Mouse (Mus musculus): Measurements from ENCODE around the gene Rgl2. TPM values are rescaled to one million over a fixed set of nuclear protein-coding genes. Genes with fewer than 3 reads are reported as not detected.

The Rgl2 gene
- polyA plus RNA-seq, 1 experiment from 2014 or later = 22.2 TPM

- WGBS = 85% methylated on average over 16 of the region's 16 CpGs
- TF ChIP-seq CTCF (IDR thresholded peaks at IDR 0.05; ENCODE audit: low read depth) = no peak
Measured at GRCm38 (mm10) chr17:33965846-33966550, 36.7 kb downstream of the Rgl2 start.

GRCm38 (mm10) chr17:33968489-33968888 is 39.1 kb downstream of the Rgl2 start:
- peak; percentile 83 for DNase-seq (ENCODE audit: low spot score)
- Histone ChIP-seq H3K36me3 (ENCODE audit: insufficient read depth, low read length) (peaks cover 9% of the 10 kb centered on the region; the same call in 1 of the 2 replicates), H3K4me1 (replicated peaks; ENCODE audit: insufficient read depth, low read length) (no peaks in the 10 kb centered on the region), H3K4me3 (replicated peaks; ENCODE audit: low read depth, low read length) (no peak overlapping the region), H3K27me3 (ENCODE audit: insufficient read depth, low read length) (no peaks in the 10 kb centered on the region), H3K4me2 (ENCODE audit: low read length) (no peak overlapping the region), H3K9me3 (replicated peaks; ENCODE audit: low read length) (no peaks in the 10 kb centered on the region), H3K27ac (no peak overlapping the region), H3K9ac (ENCODE audit: low read depth, low read length) (no peak overlapping the region)
- WGBS = 3% methylated on average over 9 of the region's 9 CpGs
- peak; percentile 56 for ATAC-seq (replicated peaks; ENCODE audit: low FRiP score, low read depth)
- TF ChIP-seq CTCF (IDR thresholded peaks at IDR 0.05; ENCODE audit: low read depth) = peak; percentile 93

More at GRCm38 (mm10) chr17:33965846-33966550, 36.7 kb downstream of the Rgl2 start:
- no peaks in the 10 kb centered on the region for H3K9me3 ChIP-seq (replicated peaks; ENCODE audit: low read length)
- H3K9ac ChIP-seq (ENCODE audit: low read depth, low read length) = no peak overlapping the region
- H3K4me2 ChIP-seq (ENCODE audit: low read length) = no peak overlapping the region
- no peak for ATAC-seq (replicated peaks; ENCODE audit: low FRiP score, low read depth)
- H3K27me3 ChIP-seq (ENCODE audit: insufficient read depth, low read length) = no peaks in the 10 kb centered on the region
- no peaks in the 10 kb centered on the region for H3K4me1 ChIP-seq (replicated peaks; ENCODE audit: insufficient read depth, low read length)
- H3K36me3 ChIP-seq (ENCODE audit: insufficient read depth, low read length) = peaks cover 28% of the 10 kb centered on the region
- no peak for DNase-seq (ENCODE audit: low spot score)
- H3K27ac ChIP-seq = no peak overlapping the region
- no peak overlapping the region for H3K4me3 ChIP-seq (replicated peaks; ENCODE audit: low read depth, low read length)

GRCm38 (mm10) chr17:33968927-33969326 is 39.6 kb downstream of the Rgl2 start:
- Histone ChIP-seq H3K36me3 (ENCODE audit: insufficient read depth, low read length) (peaks cover 9% of the 10 kb centered on the region; the same call in 1 of the 2 replicates), H3K9ac (ENCODE audit: low read depth, low read length) (no peak overlapping the region), H3K4me2 (ENCODE audit: low read length) (no peak overlapping the region), H3K4me3 (replicated peaks; ENCODE audit: low read depth, low read length) (no peak overlapping the region), H3K9me3 (replicated peaks; ENCODE audit: low read length) (no peaks in the 10 kb centered on the region), H3K27me3 (ENCODE audit: insufficient read depth, low read length) (no peaks in the 10 kb centered on the region), H3K4me1 (replicated peaks; ENCODE audit: insufficient read depth, low read length) (no peaks in the 10 kb centered on the region), H3K27ac (no peak overlapping the region)
- ATAC-seq (replicated peaks; ENCODE audit: low FRiP score, low read depth) (peak; percentile 55), DNase-seq (ENCODE audit: low spot score) (peak; percentile 74)
- 32% methylated on average over 5 of the region's 5 CpGs for WGBS
- TF ChIP-seq CTCF (IDR thresholded peaks at IDR 0.05; ENCODE audit: low read depth) = peak; percentile 56; the same call in 1 of the 2 replicates

GRCm38 (mm10) chr17:33969394-33969793 is 40.1 kb downstream of the Rgl2 start:
- no peaks in the 10 kb centered on the region for H3K4me1 ChIP-seq (replicated peaks; ENCODE audit: insufficient read depth, low read length)
- TF ChIP-seq CTCF (IDR thresholded peaks at IDR 0.05; ENCODE audit: low read depth) = peak; percentile 39; the same call in 1 of the 2 replicates
- DNase-seq (ENCODE audit: low spot score) = no peak
- no peak overlapping the region for H3K4me2 ChIP-seq (ENCODE audit: low read length)
- no peaks in the 10 kb centered on the region for H3K27me3 ChIP-seq (ENCODE audit: insufficient read depth, low read length)
- H3K27ac ChIP-seq = no peak overlapping the region
- WGBS = 82% methylated on average over 4 of the region's 4 CpGs
- H3K4me3 ChIP-seq (replicated peaks; ENCODE audit: low read depth, low read length) = no peak overlapping the region
- peaks cover 9% of the 10 kb centered on the region; the same call in 1 of the 2 replicates for H3K36me3 ChIP-seq (ENCODE audit: insufficient read depth, low read length)
- no peak for ATAC-seq (replicated peaks; ENCODE audit: low FRiP score, low read depth)
- no peak overlapping the region for H3K9ac ChIP-seq (ENCODE audit: low read depth, low read length)
- H3K9me3 ChIP-seq (replicated peaks; ENCODE audit: low read length) = no peaks in the 10 kb centered on the region

GRCm38 (mm10) chr17:33972691-33973090 is 43.3 kb downstream of the Rgl2 start:
- DNase-seq (ENCODE audit: low spot score) (peak; percentile 80), ATAC-seq (replicated peaks; ENCODE audit: low FRiP score, low read depth) (no peak)
- no peaks in the 10 kb centered on the region for H3K9me3 ChIP-seq (replicated peaks; ENCODE audit: low read length)
- 0 out of 2 replicates have a peak, but pooled peaks cover 2% of the 10 kb centered on the region for H3K27me3 ChIP-seq (ENCODE audit: insufficient read depth, low read length)
- no peak overlapping the region for H3K9ac ChIP-seq (ENCODE audit: low read depth, low read length)
- H3K27ac ChIP-seq = no peak overlapping the region
- H3K4me2 ChIP-seq (ENCODE audit: low read length) = no peak overlapping the region
- no peak for TF ChIP-seq CTCF (IDR thresholded peaks at IDR 0.05; ENCODE audit: low read depth)
- WGBS = 0% methylated on average over 1 of the region's 1 CpGs
- no peaks in the 10 kb centered on the region for H3K36me3 ChIP-seq (ENCODE audit: insufficient read depth, low read length)
- no peaks in the 10 kb centered on the region for H3K4me1 ChIP-seq (replicated peaks; ENCODE audit: insufficient read depth, low read length)
- H3K4me3 ChIP-seq (replicated peaks; ENCODE audit: low read depth, low read length) = no peak overlapping the region

GRCm38 (mm10) chr17:33973572-33973971 is 44.2 kb downstream of the Rgl2 start:
- H3K27ac ChIP-seq = no peak overlapping the region
- no peak overlapping the region for H3K4me2 ChIP-seq (ENCODE audit: low read length)
- WGBS = 59% methylated on average over 3 of the region's 3 CpGs
- H3K4me3 ChIP-seq (replicated peaks; ENCODE audit: low read depth, low read length) = no peak overlapping the region
- 0 out of 2 replicates have a peak, but pooled peaks cover 6% of the 10 kb centered on the region for H3K27me3 ChIP-seq (ENCODE audit: insufficient read depth, low read length)
- H3K9ac ChIP-seq (ENCODE audit: low read depth, low read length) = no peak overlapping the region
- DNase-seq (ENCODE audit: low spot score) (no peak), ATAC-seq (replicated peaks; ENCODE audit: low FRiP score, low read depth) (no peak)
- TF ChIP-seq CTCF (IDR thresholded peaks at IDR 0.05; ENCODE audit: low read depth) = no peak
- H3K4me1 ChIP-seq (replicated peaks; ENCODE audit: insufficient read depth, low read length) = peaks cover 3% of the 10 kb centered on the region; the same call in 1 of the 2 replicates
- H3K36me3 ChIP-seq (ENCODE audit: insufficient read depth, low read length) = no peaks in the 10 kb centered on the region
- no peaks in the 10 kb centered on the region for H3K9me3 ChIP-seq (replicated peaks; ENCODE audit: low read length)

All from kidney, postnatal 0 days (tissue).